Mouse (Mus musculus) liver, embryonic 11.5 days (tissue): ENCODE results near the gene Grin2d. TPM values are rescaled to one million over a fixed set of nuclear protein-coding genes. Genes with fewer than 3 reads are reported as not detected.

Source experiments
- ATAC-seq: fragments of 200-750 bp; cut with Nextera tagmentation; replicated peaks from 2 replicates; pipeline ENCODE4 v1.8.0; 2017; ENCODE audit warnings: moderate number of reproducible peaks, mild to moderate bottlenecking, moderate TSS enrichment, moderate library complexity; ENCODE audit not compliant: low FRiP score
- DNase-seq: peaks from one replicate; pipeline ENCODE4 v3.0.0-alpha.2; 2017; ENCODE audit warnings: low spot score
- H3K27ac ChIP-seq: fragments of 300-500 bp; sonication (generic); 2 replicates; pipeline ENCODE4 v1.5.1; 2014; ENCODE audit warnings: mild to moderate bottlenecking, low read depth, low read length, control low read depth
- H3K27me3 ChIP-seq: fragments of 300-500 bp; sonication (generic); replicated peaks from 2 replicates; pipeline ENCODE4 v1.6.1; 2014; ENCODE audit warnings: low read length, mixed read lengths; ENCODE audit not compliant: control insufficient read depth, insufficient read depth
- H3K36me3 ChIP-seq: fragments of 300-500 bp; sonication (generic); 2 replicates; pipeline ENCODE4 v1.6.1; 2014; ENCODE audit warnings: mild to moderate bottlenecking, low read length, moderate library complexity, mixed read lengths; ENCODE audit not compliant: control insufficient read depth, insufficient read depth
- H3K4me1 ChIP-seq: fragments of 300-500 bp; sonication (generic); replicated peaks from 2 replicates; pipeline ENCODE4 v1.6.1; 2014; ENCODE audit warnings: low read length, mixed read lengths; ENCODE audit not compliant: control insufficient read depth, insufficient read depth
- H3K4me2 ChIP-seq: fragments of 300-500 bp; sonication (generic); 2 replicates; pipeline ENCODE4 v1.6.1; 2014; ENCODE audit warnings: mild to moderate bottlenecking, control low read depth, moderate library complexity
- H3K4me3 ChIP-seq: fragments of 300-500 bp; sonication (generic); 2 replicates; pipeline ENCODE4 v1.5.1; 2014; ENCODE audit warnings: low read depth, low read length, control low read depth
- H3K9ac ChIP-seq: fragments of 300-500 bp; sonication (generic); 2 replicates; pipeline ENCODE4 v1.6.1; 2014; ENCODE audit warnings: low read depth, low read length, control low read depth
- H3K9me3 ChIP-seq: fragments of 300-500 bp; sonication (generic); 2 replicates; pipeline ENCODE4 v1.6.1; 2016; ENCODE audit warnings: low read length, inconsistent platforms, mixed read lengths; ENCODE audit not compliant: control insufficient read depth
- WGBS: fragments of 180-500 bp; shearing (Covaris S2); extraction: QIAGEN DNeasy Blood & Tissue Kit; methylation state at CpG from one replicate; pipeline ENCODE4 v1.1.7; 2014; 5-methylcytosine and 5-hydroxymethylcytosine counted together
- polyA plus RNA-seq: library from polyadenylated mRNA; unstranded; fragments of >200 nt; fragmentation: Nextera tagmentation; extraction: Ambion mirVana; gene quantifications from 2 replicates; pipeline ENCODE4 v1.2.1, GENCODE M21; 2014

Grin2d gene
- polyA plus RNA-seq, 1 experiment from 2014 or later, result 0.23 TPM

DNA sequence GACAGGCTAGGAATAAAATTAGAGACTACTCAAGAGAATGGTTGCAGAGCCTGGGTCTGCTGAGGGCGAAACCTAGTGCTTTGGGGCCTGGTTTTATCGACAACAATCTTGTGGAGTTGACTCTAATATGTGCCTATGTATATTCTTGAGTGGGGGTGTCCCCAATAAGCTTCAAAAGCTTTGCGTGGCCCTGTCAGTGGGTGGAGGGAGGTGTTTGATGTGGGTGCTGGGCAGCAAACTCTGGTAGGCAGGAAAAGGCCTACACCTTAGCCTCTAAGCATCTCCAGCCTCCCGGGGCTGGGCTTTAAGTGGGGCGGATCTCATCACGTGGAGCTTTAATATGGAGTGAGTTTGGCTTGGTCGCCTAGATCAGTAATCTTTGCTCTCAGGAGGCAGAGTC, 79.2 kb downstream of the Grin2d start:
- no peaks in the 10 kb centered on the region for H3K9me3 ChIP-seq
- H3K27me3 ChIP-seq, result peaks cover 53% of the 10 kb centered on the region
- peak overlapping the region; percentile 54; the same call in 1 of the 2 replicates for H3K4me3 ChIP-seq
- peak overlapping the region; percentile 92 for H3K4me2 ChIP-seq
- no peaks in the 10 kb centered on the region for H3K36me3 ChIP-seq
- DNase-seq (no peak), ATAC-seq (no peak)
- no peak overlapping the region for H3K27ac ChIP-seq
- WGBS, result 45% methylated on average over 7 of the region's 7 CpGs
- H3K9ac ChIP-seq, result no peak overlapping the region
- peaks cover 34% of the 10 kb centered on the region for H3K4me1 ChIP-seq

DNA sequence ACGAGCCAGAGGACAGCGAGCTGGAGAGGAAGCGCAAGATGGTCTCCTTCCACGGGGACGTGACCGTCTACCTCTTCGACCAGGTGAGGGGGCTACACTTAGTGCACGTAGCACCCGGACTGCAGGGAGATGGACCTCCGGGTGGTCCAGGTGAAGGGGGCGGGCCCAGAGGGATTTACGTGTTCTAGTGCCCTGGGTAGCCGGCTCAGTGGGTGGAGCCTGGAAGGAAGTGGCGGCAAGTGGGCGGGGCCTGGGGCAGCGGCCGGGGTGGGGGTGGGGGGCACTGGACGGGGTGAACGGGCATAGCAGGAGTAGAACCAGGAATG, 79.7 kb downstream of the Grin2d start:
- H3K9me3 ChIP-seq, result no peaks in the 10 kb centered on the region
- DNase-seq (no peak), ATAC-seq (no peak)
- peak overlapping the region; percentile 54 for H3K4me3 ChIP-seq
- no peak overlapping the region for H3K27ac ChIP-seq
- peaks cover 34% of the 10 kb centered on the region for H3K4me1 ChIP-seq
- H3K36me3 ChIP-seq, result no peaks in the 10 kb centered on the region
- peak overlapping the region; percentile 92 for H3K4me2 ChIP-seq
- H3K9ac ChIP-seq, result peak overlapping the region; percentile 35
- peaks cover 58% of the 10 kb centered on the region for H3K27me3 ChIP-seq
- 2% methylated on average over 19 of the region's 19 CpGs for WGBS

DNA sequence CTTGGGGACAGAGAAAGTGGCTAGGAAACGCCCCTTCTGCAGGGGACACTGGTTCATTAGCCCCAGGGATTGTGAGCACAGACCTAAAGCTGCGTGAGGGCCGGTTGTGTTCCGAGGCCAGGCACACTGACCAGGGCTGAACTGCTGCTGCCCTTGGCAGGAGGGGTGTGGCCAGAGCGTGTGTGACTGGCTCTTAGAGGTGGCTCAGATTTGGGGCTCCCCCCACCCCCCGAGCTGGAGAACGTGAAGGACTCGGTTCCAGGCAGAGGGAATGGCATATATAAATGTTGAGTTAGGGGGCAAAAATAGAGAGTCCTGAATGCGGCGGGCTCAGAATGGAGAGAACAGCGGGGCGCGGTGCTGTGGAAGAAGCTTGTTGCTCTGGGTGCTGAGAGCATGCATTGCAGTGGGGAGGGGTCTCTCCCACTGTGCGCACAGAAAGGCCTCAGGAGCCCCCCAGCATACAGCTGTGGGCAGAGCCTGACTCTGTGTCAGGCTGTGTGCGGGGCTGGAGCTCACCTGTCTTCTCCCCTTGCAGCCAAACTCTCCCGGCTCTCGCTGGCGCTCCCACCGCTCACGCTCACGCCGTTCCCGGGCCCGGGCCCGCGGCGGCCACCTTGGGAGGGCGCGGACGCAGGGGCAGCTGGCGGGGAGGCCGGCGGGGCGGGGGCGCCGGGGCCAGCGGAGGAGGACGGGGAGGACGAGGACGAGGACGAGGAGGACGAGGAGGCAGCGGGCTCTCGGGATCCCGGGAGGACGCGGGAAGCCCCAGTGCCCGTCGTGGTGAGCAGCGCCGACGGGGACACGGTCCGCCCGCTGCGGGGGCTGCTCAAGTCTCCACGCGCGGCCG, 80.3 kb downstream of the Grin2d start:
- H3K36me3 ChIP-seq, result no peaks in the 10 kb centered on the region
- peaks cover 34% of the 10 kb centered on the region for H3K4me1 ChIP-seq
- peak overlapping the region; percentile 35 for H3K9ac ChIP-seq
- ATAC-seq (no peak), DNase-seq (no peak)
- 2% methylated on average over 59 of the region's 60 CpGs for WGBS
- no peak overlapping the region for H3K27ac ChIP-seq
- peak overlapping the region; percentile 54 for H3K4me3 ChIP-seq
- H3K4me2 ChIP-seq, result peak overlapping the region; percentile 92
- peaks cover 64% of the 10 kb centered on the region for H3K27me3 ChIP-seq
- no peaks in the 10 kb centered on the region for H3K9me3 ChIP-seq

DNA sequence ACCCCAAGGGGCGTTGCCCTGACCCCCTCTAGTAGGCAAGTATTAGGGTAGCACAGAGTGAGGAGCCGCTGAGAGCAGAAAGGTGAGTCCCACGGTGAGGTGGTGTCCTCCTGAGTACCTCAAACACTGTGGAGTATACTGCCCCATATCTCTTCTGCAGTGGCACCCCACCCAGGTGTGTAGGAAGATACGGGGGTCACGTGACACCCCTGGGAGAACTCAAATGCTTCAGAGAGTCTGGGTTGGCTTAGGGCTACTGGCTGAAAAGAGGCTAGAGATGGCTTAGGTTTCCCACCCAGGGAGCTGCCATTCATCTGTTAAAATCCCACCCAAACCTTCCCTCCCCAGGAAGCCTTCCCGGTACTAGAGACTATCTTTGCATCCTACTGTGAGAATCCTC, 81.2 kb downstream of the Grin2d start:
- no peaks in the 10 kb centered on the region for H3K9me3 ChIP-seq
- peaks cover 73% of the 10 kb centered on the region for H3K27me3 ChIP-seq
- DNase-seq, result no peak
- H3K27ac ChIP-seq, result no peak overlapping the region
- peak; percentile 71 for ATAC-seq
- WGBS, result 27% methylated on average over 6 of the region's 6 CpGs
- H3K4me3 ChIP-seq, result 0 out of 2 replicates have a peak overlapping the region, but pooled peaks have one; percentile 54
- H3K36me3 ChIP-seq, result no peaks in the 10 kb centered on the region
- peak overlapping the region; percentile 92; the same call in 1 of the 2 replicates for H3K4me2 ChIP-seq
- H3K9ac ChIP-seq, result no peak overlapping the region
- peaks cover 34% of the 10 kb centered on the region for H3K4me1 ChIP-seq

DNA sequence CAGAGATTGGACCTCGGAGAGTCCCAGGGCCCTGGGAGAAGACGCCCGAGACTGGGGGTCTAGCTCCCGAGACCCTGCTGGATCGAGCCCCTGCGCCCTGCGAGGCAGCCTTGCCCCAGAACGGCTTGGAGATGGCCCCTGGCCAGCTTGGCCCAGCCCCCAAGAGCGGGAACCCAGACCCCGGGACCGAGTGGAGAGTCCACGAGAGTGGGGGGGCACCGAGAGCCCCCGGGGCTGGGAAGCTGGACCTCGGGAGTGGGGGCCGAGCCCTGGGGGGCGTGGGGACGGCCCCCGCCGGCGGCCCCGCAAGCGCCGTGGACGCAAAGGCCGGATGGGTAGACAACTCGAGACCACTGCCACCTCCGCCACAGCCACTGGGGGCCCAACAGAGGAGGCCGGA, 83.2 kb downstream of the Grin2d start:
- Histone ChIP-seq H3K9ac (no peak overlapping the region), H3K4me3 (no peak overlapping the region), H3K27me3 (peaks cover 77% of the 10 kb centered on the region), H3K9me3 (no peaks in the 10 kb centered on the region), H3K4me2 (no peak overlapping the region), H3K4me1 (peaks cover 22% of the 10 kb centered on the region), H3K36me3 (no peaks in the 10 kb centered on the region), H3K27ac (no peak overlapping the region)
- WGBS, result 90% methylated on average over 29 of the region's 29 CpGs
- no peak for ATAC-seq
- no peak for DNase-seq

DNA sequence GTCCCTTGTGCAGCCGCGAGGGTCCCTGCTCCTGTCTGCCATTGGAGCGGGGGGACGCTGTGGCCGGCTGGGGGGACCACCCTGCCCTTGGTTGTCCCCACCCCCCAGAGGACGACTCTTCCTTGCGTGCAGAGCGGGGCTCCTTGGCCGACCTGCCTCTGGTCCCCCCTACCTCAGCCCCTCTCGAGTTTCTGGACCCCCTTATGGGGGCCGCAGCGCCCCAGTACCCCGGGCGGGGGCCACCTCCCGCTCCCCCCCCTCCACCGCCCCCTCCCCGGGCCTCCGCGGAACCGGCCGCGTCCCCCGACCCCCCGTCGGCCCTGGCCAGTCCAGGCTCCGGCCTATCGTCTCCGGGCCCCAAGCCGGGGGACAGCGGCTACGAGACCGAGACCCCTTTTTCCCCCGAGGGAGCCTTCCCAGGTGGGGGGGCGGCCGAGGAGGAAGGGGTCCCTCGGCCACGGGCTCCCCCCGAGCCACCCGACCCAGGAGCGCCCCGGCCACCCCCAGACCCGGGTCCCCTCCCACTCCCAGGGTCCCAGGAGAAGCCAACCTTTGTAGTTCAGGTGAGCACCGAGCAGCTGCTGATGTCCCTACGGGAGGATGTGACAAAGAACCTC, 84.1 kb downstream of the Grin2d start:
- DNase-seq, result no peak
- no peak overlapping the region for H3K9ac ChIP-seq
- no peak for ATAC-seq
- peaks cover 22% of the 10 kb centered on the region for H3K4me1 ChIP-seq
- no peaks in the 10 kb centered on the region for H3K9me3 ChIP-seq
- no peaks in the 10 kb centered on the region for H3K36me3 ChIP-seq
- peaks cover 71% of the 10 kb centered on the region for H3K27me3 ChIP-seq
- no peak overlapping the region for H3K27ac ChIP-seq
- 69% methylated on average over 39 of the region's 44 CpGs for WGBS
- no peak overlapping the region for H3K4me2 ChIP-seq
- no peak overlapping the region for H3K4me3 ChIP-seq

DNA sequence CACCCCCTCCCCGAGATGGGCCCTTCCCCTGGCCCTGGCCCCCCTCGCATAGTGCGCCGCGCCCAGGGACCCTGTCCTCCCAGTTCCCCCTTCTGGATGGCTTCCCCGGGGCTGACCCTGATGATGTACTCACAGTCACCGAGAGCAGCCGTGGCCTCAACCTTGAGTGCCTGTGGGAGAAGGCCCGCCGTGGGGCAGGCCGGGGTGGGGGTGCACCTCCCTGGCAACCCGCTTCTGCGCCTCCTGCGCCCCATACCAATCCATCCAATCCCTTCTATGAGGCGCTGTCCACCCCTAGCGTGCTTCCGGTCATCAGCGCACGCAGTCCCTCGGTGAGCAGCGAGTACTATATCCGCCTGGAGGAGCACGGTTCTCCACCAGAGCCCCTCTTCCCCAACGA, 84.9 kb downstream of the Grin2d start:
- Histone ChIP-seq H3K4me3 (no peak overlapping the region), H3K4me2 (no peak overlapping the region), H3K27ac (no peak overlapping the region), H3K9ac (no peak overlapping the region), H3K9me3 (no peaks in the 10 kb centered on the region), H3K36me3 (no peaks in the 10 kb centered on the region), H3K4me1 (peaks cover 16% of the 10 kb centered on the region), H3K27me3 (peaks cover 67% of the 10 kb centered on the region)
- no peak for DNase-seq
- 66% methylated on average over 24 of the region's 24 CpGs for WGBS
- ATAC-seq, result no peak

DNA sequence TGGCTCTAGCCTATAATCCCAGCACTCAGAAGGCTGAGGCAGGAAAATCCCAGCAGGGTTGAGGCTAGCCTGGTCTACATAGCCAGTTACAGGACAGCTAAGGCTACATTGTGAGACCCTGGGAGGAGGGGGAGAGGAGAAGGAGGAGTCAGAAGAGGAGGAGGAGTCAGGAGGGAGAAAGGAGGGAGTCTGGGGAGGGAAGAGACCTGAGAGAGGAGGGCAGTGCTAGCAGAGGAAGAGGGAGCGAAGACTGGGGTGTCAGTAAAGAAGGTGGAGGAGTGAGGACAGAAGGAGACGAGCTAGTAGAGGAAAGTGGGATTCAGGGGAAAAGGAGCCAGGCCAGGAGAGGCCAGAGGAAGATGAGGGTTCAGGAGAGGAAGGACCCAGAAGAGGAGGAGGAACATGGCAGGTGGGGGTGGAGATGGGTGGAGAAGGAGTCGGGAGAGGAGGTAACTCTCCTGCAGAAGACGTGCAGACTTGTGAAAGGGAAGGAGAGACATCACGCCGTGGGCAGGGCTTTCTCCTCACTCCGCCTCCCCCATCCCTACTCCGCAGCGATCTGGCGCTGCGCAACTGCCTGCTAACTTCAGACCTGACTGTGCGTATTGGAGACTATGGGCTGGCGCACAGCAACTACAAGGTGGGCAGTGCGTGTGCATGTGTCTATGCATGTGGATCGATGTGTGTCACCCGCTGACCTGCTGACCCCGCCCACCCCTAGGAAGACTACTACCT, 86.3 kb downstream of the Grin2d start:
- Histone ChIP-seq H3K27ac (no peak overlapping the region), H3K9me3 (no peaks in the 10 kb centered on the region), H3K36me3 (no peaks in the 10 kb centered on the region), H3K9ac (no peak overlapping the region), H3K4me2 (no peak overlapping the region), H3K27me3 (peaks cover 67% of the 10 kb centered on the region), H3K4me3 (no peak overlapping the region), H3K4me1 (peaks cover 2% of the 10 kb centered on the region; the same call in 1 of the 2 replicates)
- DNase-seq (no peak), ATAC-seq (no peak)
- WGBS, result 54% methylated on average over 17 of the region's 17 CpGs
